Mouse (Mus musculus) E14TG2a.4 (cell line): ENCODE results near the gene Fam171a2.

Experiments
- CTCF ChIP-seq: conservative IDR thresholded peaks from 2 replicates; pipeline ENCODE4 v1.5.1; 2014; ENCODE audit warnings: low read length
- NANOG ChIP-seq: IDR thresholded peaks from 2 replicates; pipeline ENCODE4 v1.6.1; 2014; ENCODE audit warnings: borderline replicate concordance, low read length, mixed read lengths

- TF ChIP-seq NANOG (no peak), CTCF (no peak)
Observed at GRCm38 (mm10) chr11:102481779-102482178, 34.3 kb upstream of the Fam171a2 start.
